Mouse (Mus musculus) liver, embryonic 14.5 days (tissue): ENCODE measurements around the gene Rabgap1l.

Source experiments
- CTCF ChIP-seq: IDR thresholded peaks from 2 replicates; pipeline ENCODE4 v1.5.1; 2016; ENCODE audit warnings: antibody characterized with exemption, low read depth, control low read depth
- EP300 ChIP-seq: IDR thresholded peaks from 2 replicates; pipeline ENCODE4 v1.6.1; 2016; ENCODE audit warnings: antibody characterized with exemption, low read depth

- TF ChIP-seq CTCF (no peak), EP300 (peak; percentile 96)
Observed at GRCm38 (mm10) chr1:160793791-160794757, 1.1 kb upstream of the Rabgap1l start.
